Mouse (Mus musculus): Measurements from ENCODE around the gene Mmgt1. TPM values are rescaled to one million over a fixed set of nuclear protein-coding genes. Genes with fewer than 3 reads are reported as not detected.
A peak's percentile ranks its signal among the peaks of the same experiment; 100 is the strongest.

Mmgt1 gene
- polyA plus RNA-seq (2011; ENCODE audit: insufficient read length, low read depth, missing spikeins): 37.8 and 52.5 TPM in 2 replicates

- Histone ChIP-seq H3K27ac (ENCODE audit: insufficient read depth, low read length) (no peak within 1 kb of the TSS), H3K4me3 (ENCODE audit: insufficient read depth, low read length) (peak within 1 kb of the TSS; percentile 94), H3K4me1 (ENCODE audit: control insufficient read depth, insufficient read depth, low read length) (no peaks in the 10 kb centered on the region; the same call in 1 of the 2 replicates)
- TF ChIP-seq CTCF (IDR thresholded peaks at IDR 0.05; ENCODE audit: borderline replicate concordance, insufficient read depth, low read length): no peak
- TF ChIP-seq POLR2A (IDR thresholded peaks at IDR 0.05; ENCODE audit: low read depth, low read length): peak; percentile 73
These were observed at the start of gene Mmgt1 for GRCm38 (mm10) chrX:56597887-56598640. Gene Mmgt1, minus strand, starts transcription at chrX:56598069.

DNA sequence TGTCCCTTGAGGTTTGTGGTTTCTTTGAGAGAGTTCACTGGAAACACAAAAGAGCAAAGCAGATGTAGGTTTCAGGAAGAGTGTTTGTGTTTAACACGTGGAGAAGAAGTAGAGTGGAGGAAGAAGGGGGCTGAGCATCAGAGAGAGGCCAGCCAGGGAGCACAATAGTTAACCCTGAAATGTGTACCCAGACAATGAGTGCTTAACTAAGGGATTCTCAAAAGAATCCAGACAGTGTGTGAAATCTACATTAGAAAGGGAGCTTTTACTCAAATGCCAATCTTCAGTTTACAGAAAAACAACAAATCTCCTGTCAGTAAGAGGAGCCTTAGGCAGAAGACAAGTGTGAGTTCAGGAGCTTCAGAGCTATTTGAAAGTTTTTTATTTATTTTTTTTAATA, 42.2 kb upstream of the Mmgt1 start:
- Histone ChIP-seq H3K27ac (ENCODE audit: insufficient read depth, low read length) (no peak overlapping the region), H3K4me1 (ENCODE audit: control insufficient read depth, insufficient read depth, low read length) (no peaks in the 10 kb centered on the region; the same call in 1 of the 2 replicates), H3K4me3 (ENCODE audit: insufficient read depth, low read length) (no peak overlapping the region)
- TF ChIP-seq CTCF (IDR thresholded peaks at IDR 0.05; ENCODE audit: borderline replicate concordance, insufficient read depth, low read length) (no peak), POLR2A (IDR thresholded peaks at IDR 0.05; ENCODE audit: low read depth, low read length) (no peak)

GRCm38 (mm10) chrX:56636185-56636584, 38.3 kb upstream of the Mmgt1 start:
- Histone ChIP-seq H3K4me3 (ENCODE audit: insufficient read depth, low read length) (no peak overlapping the region), H3K27ac (ENCODE audit: insufficient read depth, low read length) (no peak overlapping the region; the same call in 1 of the 2 replicates)
- TF ChIP-seq CTCF (IDR thresholded peaks at IDR 0.05; ENCODE audit: borderline replicate concordance, insufficient read depth, low read length) (no peak), POLR2A (IDR thresholded peaks at IDR 0.05; ENCODE audit: low read depth, low read length) (no peak)

DNA sequence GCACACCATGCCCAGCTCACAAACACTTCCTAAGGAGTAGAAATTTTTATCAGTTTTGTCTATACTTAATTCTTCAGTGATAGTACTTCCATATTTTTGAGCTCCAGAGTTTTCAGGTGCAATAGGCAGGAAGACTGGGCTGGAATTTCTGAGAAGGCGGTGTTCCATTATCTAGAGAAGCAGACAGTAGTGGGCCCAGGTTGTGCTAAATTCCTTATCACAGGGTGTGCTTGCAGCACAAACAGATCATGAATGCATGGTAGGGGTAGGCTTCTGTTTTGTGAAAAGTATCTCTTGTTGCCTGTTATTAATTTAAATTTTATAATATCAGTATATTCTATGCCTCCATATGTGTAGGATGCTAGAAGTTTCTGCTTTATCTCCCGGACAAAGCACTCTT, 17.4 kb upstream of the Mmgt1 start:
- no peak for TF ChIP-seq CTCF (IDR thresholded peaks at IDR 0.05; ENCODE audit: borderline replicate concordance, insufficient read depth, low read length)
- TF ChIP-seq POLR2A (IDR thresholded peaks at IDR 0.05; ENCODE audit: low read depth, low read length): no peak
- Histone ChIP-seq H3K4me3 (ENCODE audit: insufficient read depth, low read length) (no peak overlapping the region), H3K4me1 (ENCODE audit: control insufficient read depth, insufficient read depth, low read length) (no peaks in the 10 kb centered on the region), H3K27ac (ENCODE audit: insufficient read depth, low read length) (no peak overlapping the region)

More at GRCm38 (mm10) chrX:56636185-56636584, 38.3 kb upstream of the Mmgt1 start:
- no peaks in the 10 kb centered on the region; the same call in 1 of the 2 replicates for H3K4me1 ChIP-seq (ENCODE audit: control insufficient read depth, insufficient read depth, low read length)

GRCm38 (mm10) chrX:56610318-56610694, 12.4 kb upstream of the Mmgt1 start:
- H3K27ac ChIP-seq (ENCODE audit: insufficient read depth, low read length): no peak overlapping the region
- TF ChIP-seq CTCF (IDR thresholded peaks at IDR 0.05; ENCODE audit: borderline replicate concordance, insufficient read depth, low read length) (no peak), POLR2A (IDR thresholded peaks at IDR 0.05; ENCODE audit: low read depth, low read length) (no peak)
- H3K4me3 ChIP-seq (ENCODE audit: insufficient read depth, low read length): peak overlapping the region; percentile 79
- H3K4me1 ChIP-seq (ENCODE audit: control insufficient read depth, insufficient read depth, low read length): no peaks in the 10 kb centered on the region

GRCm38 (mm10) chrX:56609623-56610317, 11.9 kb upstream of the Mmgt1 start, which contains the start of gene Slc9a6:
Gene Slc9a6, plus strand, starts transcription at chrX:56609757.
- Histone ChIP-seq H3K27ac (ENCODE audit: insufficient read depth, low read length) (no peak within 1 kb of the TSS), H3K4me3 (ENCODE audit: insufficient read depth, low read length) (peak within 1 kb of the TSS; percentile 79), H3K4me1 (ENCODE audit: control insufficient read depth, insufficient read depth, low read length) (no peaks in the 10 kb centered on the region)
- TF ChIP-seq CTCF (IDR thresholded peaks at IDR 0.05; ENCODE audit: borderline replicate concordance, insufficient read depth, low read length) (no peak), POLR2A (IDR thresholded peaks at IDR 0.05; ENCODE audit: low read depth, low read length) (no peak; the same call in 1 of the 2 replicates)

DNA sequence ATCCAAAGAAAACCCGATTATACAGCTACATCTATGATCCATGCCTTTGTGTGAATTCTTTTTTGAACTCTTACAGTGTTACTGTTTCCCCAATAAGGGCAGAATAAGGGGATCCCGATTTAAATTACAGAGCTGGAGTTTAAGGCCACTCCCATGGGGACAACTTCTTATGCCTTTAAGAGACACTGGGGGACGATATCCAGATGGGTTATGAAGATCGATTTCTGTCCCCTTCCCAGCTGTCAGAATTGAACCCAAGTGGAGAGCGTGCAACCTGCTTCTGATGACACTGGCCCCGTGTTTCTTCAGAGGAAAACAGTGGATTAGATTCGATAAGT, 11.4 kb upstream of the Mmgt1 start:
- no peak for TF ChIP-seq CTCF (IDR thresholded peaks at IDR 0.05; ENCODE audit: borderline replicate concordance, insufficient read depth, low read length)
- H3K4me1 ChIP-seq (ENCODE audit: control insufficient read depth, insufficient read depth, low read length): no peaks in the 10 kb centered on the region
- no peak overlapping the region for H3K27ac ChIP-seq (ENCODE audit: insufficient read depth, low read length)
- H3K4me3 ChIP-seq (ENCODE audit: insufficient read depth, low read length): peak overlapping the region; percentile 31; the same call in 1 of the 2 replicates

GRCm38 (mm10) chrX:56607032-56607710, 9.3 kb upstream of the Mmgt1 start:
- Histone ChIP-seq H3K27ac (ENCODE audit: insufficient read depth, low read length) (no peak overlapping the region), H3K4me3 (ENCODE audit: insufficient read depth, low read length) (no peak overlapping the region), H3K4me1 (ENCODE audit: control insufficient read depth, insufficient read depth, low read length) (no peaks in the 10 kb centered on the region)
- TF ChIP-seq CTCF (IDR thresholded peaks at IDR 0.05; ENCODE audit: borderline replicate concordance, insufficient read depth, low read length) (no peak), POLR2A (IDR thresholded peaks at IDR 0.05; ENCODE audit: low read depth, low read length) (no peak)

DNA sequence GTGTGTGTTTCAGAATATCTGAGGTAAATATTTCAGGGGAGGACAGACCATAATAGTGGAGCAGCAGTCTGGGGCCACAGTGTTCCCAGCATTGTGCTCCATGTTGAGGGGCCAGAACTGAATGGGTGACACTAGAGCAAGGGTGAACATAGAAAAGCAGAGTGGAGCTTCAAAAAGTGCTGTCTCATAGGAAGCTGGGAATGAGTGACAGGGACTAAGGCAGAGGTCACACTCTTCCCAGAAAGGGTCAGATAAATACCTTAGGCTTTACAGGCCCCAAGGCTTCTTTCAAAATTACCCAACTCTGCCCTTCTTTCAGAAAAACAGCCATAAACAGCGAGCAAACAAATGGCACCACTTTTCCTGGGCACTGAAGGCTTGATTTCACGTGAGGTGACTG, 8.7 kb upstream of the Mmgt1 start:
- no peaks in the 10 kb centered on the region for H3K4me1 ChIP-seq (ENCODE audit: control insufficient read depth, insufficient read depth, low read length)
- H3K4me3 ChIP-seq (ENCODE audit: insufficient read depth, low read length): no peak overlapping the region
- no peak for TF ChIP-seq POLR2A (IDR thresholded peaks at IDR 0.05; ENCODE audit: low read depth, low read length)
- no peak for TF ChIP-seq CTCF (IDR thresholded peaks at IDR 0.05; ENCODE audit: borderline replicate concordance, insufficient read depth, low read length)
- H3K27ac ChIP-seq (ENCODE audit: insufficient read depth, low read length): no peak overlapping the region

Data from embryonic fibroblast, embryonic 13.5 days (primary cell).